Mouse (Mus musculus) mature B cell (primary cell): ENCODE measurements around the gene Spaca4.

ENCODE experiments used
- in situ Hi-C: fragments of 300-500 bp; cut with MboI; formaldehyde crosslinking; loops from 2 replicates; pipeline ENCODE4 v1.14.3; 2019

Spaca4 gene

DNA sequence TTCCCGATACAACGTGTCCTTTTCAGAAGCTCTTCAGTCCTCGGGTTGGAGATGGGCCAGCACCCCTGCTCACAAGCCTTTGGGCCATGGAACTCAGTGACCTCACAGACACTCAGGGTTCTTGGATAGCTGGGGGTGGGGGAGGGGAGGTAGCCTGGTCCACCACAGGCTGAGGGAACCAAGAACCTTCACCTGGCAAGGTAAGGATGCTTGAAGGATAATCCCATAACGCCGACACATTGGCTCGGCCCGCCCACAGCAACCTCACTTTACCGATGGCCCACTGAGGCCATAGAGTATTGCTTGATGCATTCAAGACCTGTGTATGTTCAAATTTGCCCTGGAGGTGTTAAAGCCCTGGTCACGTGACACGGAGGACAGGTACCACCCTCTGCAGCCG lies at the start of gene Spaca4:
Gene Spaca4, minus strand, starts transcription at position 101 of the 400 bp plus-strand sequence.
- in situ Hi-C loops: no loop called here

DNA sequence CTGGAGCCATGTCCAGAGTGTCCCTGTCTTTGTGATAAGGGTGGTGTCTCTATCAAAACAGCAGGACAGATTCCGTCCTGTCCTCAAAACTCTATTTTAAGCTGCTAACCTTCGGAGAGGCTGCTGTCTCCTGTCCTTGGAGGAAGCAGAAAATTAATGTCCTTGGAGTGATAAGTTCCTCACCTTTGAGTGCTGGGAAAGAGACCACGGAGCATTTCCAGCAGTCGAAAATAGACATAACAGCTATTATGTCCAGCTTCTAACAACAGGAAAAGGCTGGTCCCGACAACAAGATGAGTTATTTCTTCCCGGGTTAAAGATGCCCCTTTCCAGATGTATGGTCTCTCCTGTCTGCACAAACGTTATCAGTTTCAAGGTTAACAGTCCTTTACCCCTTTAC lies 49.6 kb upstream of the Spaca4 start:
- in situ Hi-C loops: no loop called here

GRCm38 (mm10) chr7:45771101-45771500 lies 45.5 kb upstream of the Spaca4 start:
- in situ Hi-C loops: no loop called here

- in situ Hi-C loops: no loop called here
These were observed 44.9 kb upstream of the Spaca4 start for GRCm38 (mm10) chr7:45770427-45771082.

DNA sequence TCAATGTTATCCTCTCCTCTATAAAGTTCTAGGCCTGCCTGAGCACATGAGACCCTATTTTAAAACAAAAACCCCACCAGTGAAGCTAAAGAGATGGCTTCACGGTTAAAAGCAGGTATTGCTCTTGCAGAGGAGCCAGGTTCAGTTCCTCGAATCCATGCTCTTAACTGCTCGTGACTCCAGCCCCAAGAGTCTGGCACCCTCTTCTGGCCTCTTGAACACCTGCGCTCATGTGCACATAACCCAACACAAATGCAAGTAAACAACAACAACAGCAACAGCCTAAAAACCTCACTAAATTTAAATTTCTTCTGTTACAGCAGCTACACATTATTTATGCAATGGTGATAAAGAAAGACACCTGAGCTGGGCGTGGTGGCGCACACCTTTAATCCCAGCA lies 41.9 kb upstream of the Spaca4 start:
- in situ Hi-C loops: no loop called here

- in situ Hi-C loops: no loop called here
These were observed 41.2 kb upstream of the Spaca4 start for GRCm38 (mm10) chr7:45766764-45767163.

DNA sequence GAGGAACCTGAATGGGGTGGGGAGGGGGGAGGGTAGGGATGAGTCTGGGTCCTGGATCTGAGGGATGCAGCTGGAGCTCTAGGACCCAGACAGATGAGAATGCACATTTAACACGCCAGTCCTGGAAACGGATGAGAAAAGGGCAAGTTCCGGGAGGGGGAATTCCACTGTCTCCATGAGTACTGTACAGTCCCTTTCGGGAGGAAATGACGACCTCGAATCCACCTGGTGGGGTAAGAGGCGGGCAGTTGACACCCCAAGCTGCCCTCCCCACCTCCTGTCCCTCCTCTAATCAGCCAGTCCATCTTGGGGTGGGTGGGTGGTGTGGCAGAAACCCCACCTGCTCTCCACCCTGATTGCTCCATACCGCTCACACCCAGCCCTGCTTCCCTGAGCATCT lies 40.4 kb upstream of the Spaca4 start:
- in situ Hi-C loops: no loop called here

DNA sequence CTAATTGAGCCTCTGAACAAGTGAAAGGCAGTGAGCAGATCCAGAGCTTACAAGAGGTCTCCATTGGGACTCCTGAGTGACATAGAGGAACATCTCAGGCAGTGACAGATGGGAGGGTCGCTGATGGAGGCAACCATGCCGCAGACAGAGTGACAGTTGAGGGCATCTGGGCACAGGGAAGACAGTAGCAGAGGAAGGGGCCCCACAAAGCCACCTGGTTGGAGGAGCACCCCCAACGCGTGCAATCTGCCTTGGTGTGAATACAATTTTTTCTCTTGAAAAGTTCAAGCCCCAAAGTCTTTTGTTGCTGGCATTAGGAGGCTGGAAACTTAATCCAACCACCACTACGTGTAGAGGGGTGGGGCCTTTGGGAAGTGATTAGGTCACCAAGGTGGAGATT lies 34.5 kb upstream of the Spaca4 start:
- in situ Hi-C loops: no loop called here

- in situ Hi-C loops: no loop called here
These were observed 33.8 kb upstream of the Spaca4 start for GRCm38 (mm10) chr7:45759400-45759799.

DNA sequence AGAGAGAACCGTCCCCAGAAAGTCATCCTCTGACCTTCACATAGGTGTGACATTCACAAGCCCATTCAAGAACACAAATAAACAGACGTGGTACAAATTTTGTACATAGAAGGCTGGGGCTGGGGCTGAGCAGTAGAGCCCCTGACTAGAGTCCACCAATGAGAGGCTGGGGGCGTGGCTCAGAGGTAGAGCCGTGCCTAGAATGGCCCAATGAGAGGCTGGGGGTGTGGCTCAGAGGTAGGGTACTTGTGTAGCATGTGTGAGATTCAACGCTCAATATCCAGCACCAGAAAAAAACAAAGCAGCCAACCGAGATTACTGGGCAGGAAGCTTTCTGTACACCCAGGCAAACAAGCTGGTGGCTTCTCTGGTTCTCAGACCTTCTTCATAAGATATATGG lies 30.1 kb upstream of the Spaca4 start:
- in situ Hi-C loops: no loop called here

DNA sequence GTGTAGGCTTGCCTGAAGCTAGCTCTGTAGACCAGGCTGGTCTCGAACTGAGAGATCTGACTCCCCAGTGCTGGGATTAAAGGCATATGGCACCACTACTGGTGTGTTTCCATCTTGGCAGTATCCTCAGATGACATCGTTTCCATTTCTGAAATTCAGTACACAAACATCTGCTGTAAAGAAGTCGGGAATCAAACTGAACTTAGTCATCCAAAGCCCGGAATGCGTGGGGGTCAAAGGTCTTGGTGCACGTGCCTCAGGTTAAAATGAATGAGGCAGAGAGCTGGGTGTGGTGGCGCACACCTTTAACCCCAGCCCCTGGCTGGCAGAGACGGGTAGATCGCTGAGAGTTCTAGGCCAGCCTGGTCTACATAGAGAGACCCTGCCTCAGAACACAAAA lies 24.5 kb upstream of the Spaca4 start:
- in situ Hi-C loops: no loop called here

DNA sequence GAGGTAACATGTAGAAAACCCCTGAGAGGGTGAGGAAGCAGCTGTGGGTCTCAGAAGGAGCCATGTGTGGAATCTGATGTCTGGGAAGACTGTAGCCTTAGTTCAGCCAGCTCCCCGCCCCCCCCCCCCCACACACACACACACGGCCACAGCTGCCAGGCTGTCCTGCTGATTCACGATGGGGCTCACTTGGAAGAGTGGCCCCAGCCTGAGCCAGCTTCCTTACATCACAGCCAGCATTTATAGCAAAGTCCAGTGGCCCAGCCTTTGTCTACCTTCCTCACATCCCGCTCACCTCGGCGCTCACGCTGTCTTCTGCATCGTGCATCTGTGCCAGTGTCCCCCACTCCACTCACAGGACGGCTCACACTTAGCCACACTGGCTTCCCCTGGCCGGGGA lies 23.8 kb upstream of the Spaca4 start:
- in situ Hi-C loops: no loop called here

GRCm38 (mm10) chr7:45748110-45748509 lies 22.5 kb upstream of the Spaca4 start:
- in situ Hi-C loops: no loop called here

DNA sequence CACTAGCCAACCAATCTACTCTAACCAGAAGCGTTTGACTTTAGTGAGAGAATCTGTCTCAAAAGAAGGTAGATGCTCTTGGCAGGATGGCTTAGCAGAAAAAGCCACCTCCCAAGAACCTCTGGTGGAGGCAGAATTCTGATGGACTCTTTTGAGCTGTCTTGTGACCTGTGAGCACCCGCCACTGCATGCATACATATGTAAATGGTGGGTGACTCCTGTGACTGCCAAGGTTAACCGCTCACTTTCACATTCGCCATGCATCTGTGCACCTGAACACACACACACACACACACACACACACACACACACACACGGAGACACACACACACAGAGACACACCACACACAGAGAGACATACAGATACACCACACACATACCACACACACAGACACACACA lies 21.8 kb upstream of the Spaca4 start:
- in situ Hi-C loops: no loop called here

GRCm38 (mm10) chr7:45746518-45746917 lies 20.9 kb upstream of the Spaca4 start:
- in situ Hi-C loops: no loop called here

GRCm38 (mm10) chr7:45744387-45744786 lies 18.8 kb upstream of the Spaca4 start:
- in situ Hi-C loops: no loop called here

- in situ Hi-C loops: no loop called here
These were observed 16.7 kb upstream of the Spaca4 start for GRCm38 (mm10) chr7:45742338-45742737.

DNA sequence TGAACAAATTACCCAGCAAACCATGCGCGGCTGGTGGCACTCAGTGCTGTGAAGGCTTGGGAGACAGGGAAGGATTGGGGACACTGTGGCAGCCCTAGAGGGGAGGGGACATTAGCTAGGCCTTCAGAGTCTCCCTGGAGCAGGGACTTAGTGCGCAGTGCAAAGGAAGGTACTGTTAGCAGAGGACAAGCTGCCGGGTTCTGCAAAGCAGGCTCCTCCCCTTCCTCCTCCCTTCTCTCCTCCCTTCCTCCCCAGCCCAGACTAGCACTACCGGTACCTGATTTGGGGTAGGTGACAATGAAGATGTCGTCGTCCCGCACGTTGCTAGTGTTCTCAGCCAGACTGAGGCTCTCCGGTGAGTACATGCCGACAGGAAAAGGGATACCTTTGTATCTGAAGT lies 16.2 kb upstream of the Spaca4 start:
- in situ Hi-C loops: no loop called here

GRCm38 (mm10) chr7:45741308-45741707 lies 15.7 kb upstream of the Spaca4 start:
- in situ Hi-C loops: no loop called here

DNA sequence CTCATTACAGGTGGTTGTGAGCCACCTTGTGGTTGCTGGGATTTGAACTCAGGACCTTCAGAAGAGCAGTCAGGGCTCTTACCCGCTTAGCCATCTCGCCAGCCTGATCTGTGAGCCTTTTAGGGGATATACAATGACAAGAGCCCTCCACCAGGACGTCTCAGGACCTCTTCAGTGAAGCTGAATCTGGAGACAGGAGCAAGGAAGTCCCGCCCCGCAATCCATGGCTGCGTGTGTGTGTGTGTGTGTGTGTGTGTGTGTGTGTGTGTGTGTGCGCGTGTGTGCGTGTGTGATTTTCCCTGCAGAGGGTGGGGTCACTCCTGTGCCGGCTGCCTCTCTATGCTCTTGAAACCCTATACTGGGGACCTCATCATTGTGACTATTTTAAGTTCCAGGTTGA lies 14.2 kb upstream of the Spaca4 start:
- in situ Hi-C loops: loop anchor here (10.0 kb wide), 1 partner anchor 195 kb away; no protein-coding TSS in a partner anchor

DNA sequence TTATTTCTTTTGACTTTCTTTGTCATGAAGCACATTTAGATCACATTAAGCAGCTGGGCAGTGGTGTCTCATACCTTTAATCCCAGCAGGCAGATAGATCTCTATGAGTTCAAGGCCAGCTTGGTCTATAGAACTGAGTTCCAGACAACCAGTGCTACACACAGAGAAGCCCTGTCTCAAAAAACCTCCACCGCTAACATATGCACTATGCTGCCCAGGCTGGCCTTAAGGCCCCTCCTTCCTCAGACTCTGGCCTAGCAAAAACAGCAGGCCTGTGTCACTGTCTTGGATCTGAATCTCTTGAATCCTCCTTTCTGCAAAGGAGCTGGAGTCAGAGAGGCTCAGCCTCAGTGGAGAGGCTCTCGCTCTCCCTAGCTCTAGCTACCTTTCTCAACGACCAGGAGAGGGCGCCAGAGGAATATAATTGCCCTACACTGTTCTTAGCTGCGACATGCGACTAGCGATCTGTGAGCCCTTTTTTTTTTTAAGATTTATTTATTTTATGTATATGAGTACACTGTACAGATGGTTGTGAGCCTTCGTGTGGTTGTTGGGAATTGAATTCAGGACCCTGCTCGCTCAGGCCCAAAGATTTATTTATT lies 13.7 kb upstream of the Spaca4 start:
- in situ Hi-C loops: loop anchor here (10.0 kb wide), 1 partner anchor 196 kb away; no protein-coding TSS in a partner anchor

- in situ Hi-C loops: loop anchor here (5.0 to 10.0 kb wide), 2 partner anchors 69 to 201 kb away; no protein-coding TSS in a partner anchor
These were observed 7.9 kb upstream of the Spaca4 start for GRCm38 (mm10) chr7:45733477-45733876.

GRCm38 (mm10) chr7:45730727-45731431 lies 5.3 kb upstream of the Spaca4 start:
- in situ Hi-C loops: loop anchor here (5.0 to 10.0 kb wide), 2 partner anchors 71 to 204 kb away; no protein-coding TSS in a partner anchor
